ENCODE assay signal across 23 mouse cellular contexts in genomic region chr6:35154540-35154939, GRCm38 (mm10). TPM values are rescaled to one million over a fixed set of nuclear protein-coding genes. Genes with fewer than 3 reads are reported as not detected.
DNase-seq lines count a peak whose midpoint lies in the region; ATAC-seq and TF ChIP-seq lines count a peak whose summit lies in the region.
"Had no signal": no experiment of that assay in that cellular context is flagged by ENCODE, and none has a peak within 500 bp of the region (broad histone marks: within the 10 kb centered on the region; RNA-seq: fewer than 3 reads in every experiment).

No protein-coding gene starts in this region.

- no peaks in the 10 kb centered on the region for H3K36me3 ChIP-seq in CH12.LX (replicated peaks in 1 of 2; ENCODE audit: control insufficient read depth in 1 of 2, insufficient read depth in 1 of 2, low read length in 1 of 2)
- H3K36me3 ChIP-seq: embryonic facial prominence, embryonic 10.5 days; embryonic facial prominence, embryonic 12.5 days; forebrain, embryonic 10.5 days; forebrain, embryonic 12.5 days had no signal

- H3K9me3 ChIP-seq in CH12.LX (replicated peaks; ENCODE audit: low read length), result no peaks in the 10 kb centered on the region
- H3K9me3 ChIP-seq: embryonic facial prominence, embryonic 10.5 days; embryonic facial prominence, embryonic 12.5 days; forebrain, embryonic 10.5 days; forebrain, embryonic 12.5 days had no signal

- peak; percentile 51; the same call in 1 of the 2 replicates for TF ChIP-seq EP300 in CH12.LX (IDR thresholded peaks at IDR 0.05; ENCODE audit: low read length)

- H3K4me1 ChIP-seq in CH12.LX (ENCODE audit: control insufficient read depth in 1 of 2, insufficient read depth in 2 of 2), result peaks cover 5 to 14% of the 10 kb centered on the region in 2 experiments
- H3K4me1 ChIP-seq: embryonic facial prominence, embryonic 10.5 days; embryonic facial prominence, embryonic 12.5 days; forebrain, embryonic 10.5 days; forebrain, embryonic 12.5 days had no signal

- TF ChIP-seq POLR2A in CH12.LX (IDR thresholded peaks at IDR 0.05; ENCODE audit: low read depth, low read length), result no peak

- H3K4me3 ChIP-seq in CH12.LX (replicated peaks in 1 of 3; ENCODE audit: low read depth in 2 of 3, low read length in 2 of 3, poor library complexity in 1 of 3), result no peak overlapping the region
- H3K4me3 ChIP-seq: embryonic facial prominence, embryonic 10.5 days; embryonic facial prominence, embryonic 12.5 days; forebrain, embryonic 10.5 days; forebrain, embryonic 12.5 days had no signal

- no peak for TF ChIP-seq CTCF in CH12.LX (conservative IDR thresholded peaks at IDR 0.05 in 1 of 2, IDR thresholded peaks at IDR 0.05 in 1 of 2; ENCODE audit: low read depth in 2 of 2, low read length in 2 of 2)

- H3K27ac ChIP-seq in CH12.LX (ENCODE audit: insufficient read depth, low read depth), result no peak overlapping the region
- H3K27ac ChIP-seq: embryonic facial prominence, embryonic 10.5 days; embryonic facial prominence, embryonic 12.5 days; forebrain, embryonic 10.5 days; forebrain, embryonic 12.5 days had no signal

- no peaks in the 10 kb centered on the region for H3K27me3 ChIP-seq in CH12.LX (replicated peaks)
- H3K27me3 ChIP-seq: embryonic facial prominence, embryonic 12.5 days; forebrain, embryonic 12.5 days; Patski had no signal

- H3K9ac ChIP-seq in CH12.LX (ENCODE audit: insufficient read depth, low read depth), result no peak overlapping the region
- H3K9ac ChIP-seq: embryonic facial prominence, embryonic 12.5 days; forebrain, embryonic 12.5 days had no signal

- ATAC-seq in common myeloid progenitor, adult 5-6 weeks (replicated peaks; ENCODE audit: low read depth, poor library complexity, severe bottlenecking), result 0 out of 2 replicates have a peak, but pooled peaks have one; percentile 47
- peak; percentile 34; the same call in 1 of the 2 replicates for ATAC-seq in megakaryocyte progenitor cell, adult 5-6 weeks (replicated peaks; ENCODE audit: poor library complexity)
- ATAC-seq: activated CD4-positive, CD25-positive, alpha-beta regulatory T cell, adult 4 months; CD4-positive, CD25-positive, alpha-beta regulatory T cell, adult 4 months; forebrain, embryonic 14.5 days; forebrain, embryonic 16.5 days; Patski had no signal

- dilution Hi-C loops in CH12.LX (cut with MboI; ENCODE audit: extremely low pct_ligation_motif_present, extremely low pct_unique_long_range_greater_than_20kb, low sequenced_read_pairs), result no loop called here

- no peak overlapping the region for H3K4me2 ChIP-seq in CH12.LX (ENCODE audit: insufficient read depth, low read depth, poor library complexity, severe bottlenecking)
- H3K4me2 ChIP-seq: embryonic facial prominence, embryonic 12.5 days; forebrain, embryonic 12.5 days had no signal

- H3K79me2 ChIP-seq in CH12.LX (replicated peaks; ENCODE audit: control insufficient read depth, extremely low read depth, insufficient read depth, poor library complexity, severe bottlenecking), result no peaks in the 10 kb centered on the region

- TF ChIP-seq RAD21 in CH12.LX (IDR thresholded peaks at IDR 0.05; ENCODE audit: low read depth, low read length), result no peak

- in situ Hi-C loops in CH12.LX (cut with MboI; ENCODE audit: low pct_ligation_motif_present, low pct_unique_long_range_greater_than_20kb, low sequenced_read_pairs), result no loop called here

- no peak for DNase-seq in CH12.LX (ENCODE audit: extremely low read depth)
- DNase-seq in testis, postnatal 10 days (ENCODE audit: low spot score), result no peak
- DNase-seq in cerebellum, postnatal 14 days, result no peak
- DNase-seq: adrenal gland, adult 8-10 months; adrenal gland, postnatal 14 days; adrenal gland, postnatal 36 days; B cell, adult 2 months; cerebellum, adult 11-12 months; cerebellum, adult 2 months; cerebellum, adult 9-10 months; cerebellum, postnatal 10 days; cerebellum, postnatal 36 days had no signal

TF ChIP-seq in CH12.LX, 34 proteins besides CTCF, POLR2A, EP300 and RAD21:
- TF ChIP-seq MXI1 (IDR thresholded peaks at IDR 0.05; ENCODE audit: low read depth, low read length) (no peak), E2F4 (IDR thresholded peaks at IDR 0.05; ENCODE audit: insufficient replicate concordance, low read depth, low read length) (no peak), MAX (IDR thresholded peaks at IDR 0.05; ENCODE audit: low read length) (no peak), ZNF384 (IDR thresholded peaks at IDR 0.05; ENCODE audit: low read depth, low read length) (peak; percentile 71), MYC (IDR thresholded peaks at IDR 0.05; ENCODE audit: low read depth, low read length) (no peak), ETS1 (conservative IDR thresholded peaks at IDR 0.05; ENCODE audit: low read depth, low read length) (no peak), HCFC1 (IDR thresholded peaks at IDR 0.05; ENCODE audit: low read depth, low read length) (no peak), RCOR1 (conservative IDR thresholded peaks at IDR 0.05; ENCODE audit: low read depth, low read length) (no peak), SIN3A (IDR thresholded peaks at IDR 0.05; ENCODE audit: low read length) (no peak), KAT2A (IDR thresholded peaks at IDR 0.05; ENCODE audit: insufficient replicate concordance, low read length) (no peak), JUN (IDR thresholded peaks at IDR 0.05; ENCODE audit: insufficient read depth, low read depth, low read length) (no peak), JUND (conservative IDR thresholded peaks at IDR 0.05; ENCODE audit: low read depth, low read length) (no peak), IRF4 (IDR thresholded peaks at IDR 0.05; ENCODE audit: low read depth, low read length) (0 out of 2 replicates have a peak, but pooled peaks have one; percentile 25)

RNA-seq across cellular contexts. Expression of gene Cnot4, which starts 21.0 kb away (rescaled TPM):
- total RNA-seq in CH12.LX (2012; rRNA removed) (6.0 and 7.7 TPM in 2 replicates), CH12.LX (2014; rRNA removed) (7.5 and 8.7 TPM in 2 replicates)
- 15.7 and 25.1 TPM in 2 replicates for polyA plus RNA-seq in CH12.LX (2012; ENCODE audit: insufficient read length, low read depth)
- total RNA-seq in common myeloid progenitor, adult 5-6 weeks (2017), result 32.7 and 37.0 TPM in 2 replicates
- total RNA-seq in megakaryocyte progenitor cell, adult 5-6 weeks (2015), result 56.9 and 59.5 TPM in 2 replicates
- 24.7 and 28.9 TPM in 2 replicates for total RNA-seq in megakaryocyte progenitor cell, adult 5-6 weeks (2017)

RNA-seq across cellular contexts. Expression of gene Nup205, which starts 22.7 kb away (rescaled TPM):
- total RNA-seq in CH12.LX (2012; rRNA removed) (82.0 and 93.0 TPM in 2 replicates), CH12.LX (2014; rRNA removed) (108 and 114 TPM in 2 replicates)
- 103 and 121 TPM in 2 replicates for polyA plus RNA-seq in CH12.LX (2012; ENCODE audit: insufficient read length, low read depth)
- 105 and 108 TPM in 2 replicates for total RNA-seq in common myeloid progenitor, adult 5-6 weeks (2017)
- 83.1 and 87.1 TPM in 2 replicates for total RNA-seq in megakaryocyte progenitor cell, adult 5-6 weeks (2015)
- total RNA-seq in megakaryocyte progenitor cell, adult 5-6 weeks (2017), result 69.6 and 86.9 TPM in 2 replicates
